10 mouse cellular contexts compared by ENCODE assay signal in genomic region chr1:162092899-162093659, GRCm38 (mm10).
A peak's percentile ranks its signal among the peaks of the same experiment; 100 is the strongest.
DNase-seq lines count a peak whose midpoint lies in the region; ATAC-seq and TF ChIP-seq lines count a peak whose summit lies in the region.
"Had no signal": no experiment of that assay in that cellular context is flagged by ENCODE, and none has a peak within 500 bp of the region (broad histone marks: within the 10 kb centered on the region; RNA-seq: fewer than 3 reads in every experiment).

No protein-coding gene starts in this region.

- H3K36me3 ChIP-seq in lung, postnatal 0 days (ENCODE audit: insufficient read depth, low read length), result no peaks in the 10 kb centered on the region
- no peaks in the 10 kb centered on the region for H3K36me3 ChIP-seq in limb, embryonic 12.5 days
- H3K36me3 ChIP-seq: liver, embryonic 12.5 days; midbrain, embryonic 13.5 days had no signal

- DNase-seq in heart, adult 8-10 months (ENCODE audit: low spot score), result peak; percentile 50
- no peak for DNase-seq in heart, postnatal 14 days
- peak; percentile 82 for DNase-seq in lung, postnatal 0 days (ENCODE audit: low spot score)
- DNase-seq in lung, adult 18-20 months, result no peak
- DNase-seq in left cerebral cortex, postnatal 14 days (ENCODE audit: low spot score in 2 of 2), result no peak
- DNase-seq in embryo, embryonic 10.5 days (ENCODE audit: low spot score), result no peak

- TF ChIP-seq CTCF in lung, postnatal 0 days (IDR thresholded peaks at IDR 0.05), result no peak

- no peak overlapping the region for H3K4me2 ChIP-seq in lung, postnatal 0 days (replicated peaks; ENCODE audit: low read depth, low read length)
- no peak overlapping the region for H3K4me2 ChIP-seq in limb, embryonic 12.5 days
- H3K4me2 ChIP-seq: liver, embryonic 12.5 days; midbrain, embryonic 13.5 days had no signal

- H3K9me3 ChIP-seq in lung, postnatal 0 days (ENCODE audit: low read length), result no peaks in the 10 kb centered on the region
- peaks cover 3% of the 10 kb centered on the region; the same call in 1 of the 2 replicates for H3K9me3 ChIP-seq in limb, embryonic 12.5 days
- H3K9me3 ChIP-seq: liver, embryonic 12.5 days; midbrain, embryonic 13.5 days had no signal

- intact Hi-C loops in heart, postnatal 14 days (cut with DNase I), result loop anchor here (10.0 kb wide), 2 partner anchors 88 to 222 kb away; no protein-coding TSS in a partner anchor
- intact Hi-C loops in left cerebral cortex, postnatal 14 days (cut with DNase I), result no loop called here

- peak; percentile 72 for ATAC-seq in lung, postnatal 0 days
- ATAC-seq in limb, embryonic 12.5 days (ENCODE audit: insufficient number of reproducible peaks, insufficient read depth, low FRiP score, low TSS enrichment, low read depth), result 0 out of 2 replicates have a peak, but pooled peaks have one; percentile 49
- ATAC-seq in megakaryocyte, adult 5-6 weeks (ENCODE audit: poor library complexity, severe bottlenecking), result no peak
- ATAC-seq: liver, embryonic 12.5 days; midbrain, embryonic 13.5 days had no signal

- no peaks in the 10 kb centered on the region for H3K4me1 ChIP-seq in lung, postnatal 0 days (ENCODE audit: insufficient read depth, low read depth, low read length)
- peaks cover 20% of the 10 kb centered on the region for H3K4me1 ChIP-seq in limb, embryonic 12.5 days (replicated peaks)
- H3K4me1 ChIP-seq: liver, embryonic 12.5 days; midbrain, embryonic 13.5 days had no signal

- no peaks in the 10 kb centered on the region for H3K27me3 ChIP-seq in lung, postnatal 0 days (replicated peaks; ENCODE audit: insufficient read depth, low read length)
- no peaks in the 10 kb centered on the region for H3K27me3 ChIP-seq in limb, embryonic 12.5 days
- H3K27me3 ChIP-seq: liver, embryonic 12.5 days; midbrain, embryonic 13.5 days had no signal

- no peak overlapping the region for H3K27ac ChIP-seq in lung, postnatal 0 days (ENCODE audit: low read length)
- peak overlapping the region; percentile 90 for H3K27ac ChIP-seq in limb, embryonic 12.5 days
- H3K27ac ChIP-seq: midbrain, embryonic 13.5 days had no signal

- H3K9ac ChIP-seq in lung, postnatal 0 days (replicated peaks; ENCODE audit: low read depth), result no peak overlapping the region
- no peak overlapping the region for H3K9ac ChIP-seq in limb, embryonic 12.5 days (replicated peaks)
- H3K9ac ChIP-seq: liver, embryonic 12.5 days; midbrain, embryonic 13.5 days had no signal

- 67% methylated on average over 3 of the region's 3 CpGs for WGBS in lung, postnatal 0 days
- 54% methylated on average over 3 of the region's 3 CpGs for WGBS in limb, embryonic 12.5 days

- no peak for TF ChIP-seq EP300 in lung, postnatal 0 days (IDR thresholded peaks at IDR 0.05)

- H3K4me3 ChIP-seq in lung, postnatal 0 days (ENCODE audit: low read depth, low read length), result no peak overlapping the region
- H3K4me3 ChIP-seq in limb, embryonic 12.5 days (replicated peaks), result no peak overlapping the region
- H3K4me3 ChIP-seq: liver, embryonic 12.5 days; midbrain, embryonic 13.5 days had no signal

Comparison
In these comparisons a context has a peak if more than half of its experiments do, and no peak if none do; other contexts are left out.
1. DNase-seq: peak in heart, adult 8-10 months (single experiment) and lung, postnatal 0 days (single experiment); none in heart, postnatal 14 days (0 of 2), lung, adult 18-20 months (0 of 2), left cerebral cortex, postnatal 14 days (0 of 2) and embryo, embryonic 10.5 days (single experiment).